In the genomic region with DNA sequence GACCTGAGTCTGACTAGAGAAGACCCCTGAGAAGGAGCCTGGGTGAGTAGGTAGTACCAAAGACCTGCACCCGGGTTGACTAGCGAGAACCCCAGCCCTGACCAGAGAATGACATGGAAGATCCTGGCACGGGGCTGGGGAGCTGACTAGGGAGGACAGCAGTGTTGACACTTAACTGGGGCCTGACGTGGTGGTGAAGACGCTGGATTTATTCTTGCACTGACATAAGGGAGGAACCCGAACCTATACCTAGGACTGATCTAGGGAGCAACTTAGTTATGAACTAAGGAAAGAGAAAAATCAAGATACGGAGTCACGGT, we compare ENCODE assay signal across 8 mouse cellular contexts. TPM values are rescaled to one million over a fixed set of nuclear protein-coding genes. Genes with fewer than 3 reads are reported as not detected.
DNase-seq lines count a peak whose midpoint lies in the region; ATAC-seq and TF ChIP-seq lines count a peak whose summit lies in the region.

No protein-coding gene starts in this region.

- no peak for TF ChIP-seq RAD21 in CH12.LX (IDR thresholded peaks at IDR 0.05; ENCODE audit: low read depth, low read length)

- H3K4me3 ChIP-seq in heart, adult 2 months: peak overlapping the region; percentile 69
- peak overlapping the region; percentile 92 to 97 (median 95) for H3K4me3 ChIP-seq in CH12.LX (replicated peaks in 1 of 3; ENCODE audit: low read depth in 2 of 3, low read length in 2 of 3, poor library complexity in 1 of 3)
- peak overlapping the region; percentile 76 for H3K4me3 ChIP-seq in embryonic facial prominence, embryonic 11.5 days (ENCODE audit: low read depth, low read length)
- H3K4me3 ChIP-seq in intestine, embryonic 15.5 days (replicated peaks): peak overlapping the region; percentile 87
- H3K4me3 ChIP-seq in midbrain, embryonic 16.5 days (ENCODE audit: low read depth, low read length): peak overlapping the region; percentile 85

- no peak for DNase-seq in heart, adult 2 months
- no peak for DNase-seq in heart, postnatal 25 days (ENCODE audit: low spot score)
- DNase-seq in CH12.LX (ENCODE audit: extremely low read depth): peak; percentile 33
- peak; percentile 13 for DNase-seq in embryonic facial prominence, embryonic 11.5 days (ENCODE audit: low spot score)
- no peak for DNase-seq in frontal cortex, adult 2 months (ENCODE audit: extremely low spot score in 1 of 2, low spot score in 1 of 2)
- DNase-seq in adrenal gland, adult (ENCODE audit: inconsistent age in 2 of 2, low spot score in 1 of 2): no peak

- TF ChIP-seq EP300 in heart, adult 2 months (IDR thresholded peaks at IDR 0.05; ENCODE audit: insufficient read depth, low read depth, low read length): no peak
- no peak for TF ChIP-seq EP300 in CH12.LX (IDR thresholded peaks at IDR 0.05; ENCODE audit: low read length)

- peak overlapping the region; percentile 48; the same call in 1 of the 2 replicates for H3K27ac ChIP-seq in heart, adult 2 months
- no peak overlapping the region for H3K27ac ChIP-seq in CH12.LX (ENCODE audit: insufficient read depth, low read depth)
- 0 out of 2 replicates have a peak overlapping the region, but pooled peaks have one; percentile 20 for H3K27ac ChIP-seq in embryonic facial prominence, embryonic 11.5 days (replicated peaks; ENCODE audit: low read depth, low read length)
- no peak overlapping the region for H3K27ac ChIP-seq in intestine, embryonic 15.5 days
- H3K27ac ChIP-seq in midbrain, embryonic 16.5 days (ENCODE audit: low read length): no peak overlapping the region

- dilution Hi-C loops in CH12.LX (cut with MboI; ENCODE audit: extremely low pct_ligation_motif_present, extremely low pct_unique_long_range_greater_than_20kb, low sequenced_read_pairs): no loop called here

- H3K79me2 ChIP-seq in heart, adult 2 months (replicated peaks; ENCODE audit: control insufficient read depth, insufficient read depth, low read length): no peaks in the 10 kb centered on the region
- peaks cover 31% of the 10 kb centered on the region for H3K79me2 ChIP-seq in CH12.LX (replicated peaks; ENCODE audit: control insufficient read depth, extremely low read depth, insufficient read depth, poor library complexity, severe bottlenecking)

- no peaks in the 10 kb centered on the region for H3K27me3 ChIP-seq in heart, adult 2 months (ENCODE audit: control insufficient read depth, insufficient read depth, low read length)
- H3K27me3 ChIP-seq in CH12.LX (replicated peaks): no peaks in the 10 kb centered on the region
- no peaks in the 10 kb centered on the region for H3K27me3 ChIP-seq in embryonic facial prominence, embryonic 11.5 days (ENCODE audit: control insufficient read depth, insufficient read depth, low read length)
- H3K27me3 ChIP-seq in intestine, embryonic 15.5 days (replicated peaks): no peaks in the 10 kb centered on the region
- H3K27me3 ChIP-seq in midbrain, embryonic 16.5 days (ENCODE audit: control insufficient read depth, insufficient read depth, low read depth, low read length): no peaks in the 10 kb centered on the region

- no peak for TF ChIP-seq CTCF in heart, adult 2 months (IDR thresholded peaks at IDR 0.05)
- no peak for TF ChIP-seq CTCF in CH12.LX (conservative IDR thresholded peaks at IDR 0.05 in 1 of 2, IDR thresholded peaks at IDR 0.05 in 1 of 2; ENCODE audit: low read depth in 2 of 2, low read length in 2 of 2)

- peaks cover 4% of the 10 kb centered on the region for H3K9me3 ChIP-seq in CH12.LX (replicated peaks; ENCODE audit: low read length)
- H3K9me3 ChIP-seq in embryonic facial prominence, embryonic 11.5 days (replicated peaks; ENCODE audit: control insufficient read depth, low read length): no peaks in the 10 kb centered on the region; the same call in 1 of the 2 replicates
- no peaks in the 10 kb centered on the region for H3K9me3 ChIP-seq in intestine, embryonic 15.5 days
- H3K9me3 ChIP-seq in midbrain, embryonic 16.5 days (replicated peaks; ENCODE audit: control insufficient read depth, low read length, poor library complexity, severe bottlenecking): peaks cover 12% of the 10 kb centered on the region

- peak overlapping the region; percentile 76 for H3K9ac ChIP-seq in heart, adult 2 months (ENCODE audit: low read depth, low read length)
- peak overlapping the region; percentile 96 for H3K9ac ChIP-seq in CH12.LX (ENCODE audit: insufficient read depth, low read depth)
- peak overlapping the region; percentile 85 for H3K9ac ChIP-seq in embryonic facial prominence, embryonic 11.5 days (replicated peaks; ENCODE audit: low read length)
- peak overlapping the region; percentile 82 for H3K9ac ChIP-seq in intestine, embryonic 15.5 days
- H3K9ac ChIP-seq in midbrain, embryonic 16.5 days (ENCODE audit: low read depth, low read length): peak overlapping the region; percentile 74

- in situ Hi-C loops in CH12.LX (cut with MboI; ENCODE audit: low pct_ligation_motif_present, low pct_unique_long_range_greater_than_20kb, low sequenced_read_pairs): loop anchor here (25.0 kb wide), 1 partner anchor 118 kb away; a partner anchor contains a TSS

- no peak for TF ChIP-seq POLR2A in heart, adult 2 months (IDR thresholded peaks at IDR 0.05; ENCODE audit: insufficient read depth, low read depth, low read length)
- no peak for TF ChIP-seq POLR2A in CH12.LX (IDR thresholded peaks at IDR 0.05; ENCODE audit: low read depth, low read length)

- H3K36me3 ChIP-seq in heart, adult 2 months (ENCODE audit: control insufficient read depth, insufficient read depth, low read length): no peaks in the 10 kb centered on the region
- H3K36me3 ChIP-seq in CH12.LX (replicated peaks in 1 of 2; ENCODE audit: control insufficient read depth in 1 of 2, insufficient read depth in 1 of 2, low read length in 1 of 2): peaks cover 21 to 51% of the 10 kb centered on the region in 2 experiments
- H3K36me3 ChIP-seq in embryonic facial prominence, embryonic 11.5 days (replicated peaks; ENCODE audit: control insufficient read depth, insufficient read depth, low read depth, low read length): no peaks in the 10 kb centered on the region; the same call in 1 of the 2 replicates
- H3K36me3 ChIP-seq in intestine, embryonic 15.5 days: peaks cover 14% of the 10 kb centered on the region
- no peaks in the 10 kb centered on the region for H3K36me3 ChIP-seq in midbrain, embryonic 16.5 days (ENCODE audit: control insufficient read depth, insufficient read depth, low read length)

- ATAC-seq in embryonic facial prominence, embryonic 11.5 days (replicated peaks; ENCODE audit: insufficient number of reproducible peaks, low FRiP score, low TSS enrichment, low read depth): no peak
- no peak for ATAC-seq in intestine, embryonic 15.5 days
- ATAC-seq in midbrain, embryonic 16.5 days: no peak; the same call in 1 of the 2 replicates

- WGBS in heart, adult 2 months: 11% methylated on average over 8 of the region's 8 CpGs
- WGBS in embryonic facial prominence, embryonic 11.5 days: 10% methylated on average over 8 of the region's 8 CpGs
- WGBS in intestine, embryonic 15.5 days: 5% methylated on average over 8 of the region's 8 CpGs
- WGBS in midbrain, embryonic 16.5 days: 13% methylated on average over 8 of the region's 8 CpGs

- intact Hi-C loops in heart, adult 2 months (cut with DNase I): loop anchor here (2.0 to 5.0 kb wide), 3 partner anchors 125 to 358 kb away; a partner anchor contains a TSS
- intact Hi-C loops in heart, postnatal 25 days (cut with DNase I): loop anchor here (5.0 to 10.0 kb wide), 2 partner anchors 143 to 1889 kb away; a partner anchor contains a TSS

- peak overlapping the region; percentile 9; the same call in 1 of the 2 replicates for H3K4me2 ChIP-seq in CH12.LX (ENCODE audit: insufficient read depth, low read depth, poor library complexity, severe bottlenecking)
- H3K4me2 ChIP-seq in embryonic facial prominence, embryonic 11.5 days (ENCODE audit: low read depth, low read length): peak overlapping the region; percentile 81
- H3K4me2 ChIP-seq in intestine, embryonic 15.5 days (replicated peaks): peak overlapping the region; percentile 82
- H3K4me2 ChIP-seq in midbrain, embryonic 16.5 days (ENCODE audit: low read length): peak overlapping the region; percentile 98

- H3K4me1 ChIP-seq in heart, adult 2 months (ENCODE audit: control insufficient read depth, insufficient read depth, low read length): no peaks in the 10 kb centered on the region
- peaks cover 9 to 52% of the 10 kb centered on the region in 2 experiments for H3K4me1 ChIP-seq in CH12.LX (ENCODE audit: control insufficient read depth in 1 of 2, insufficient read depth in 2 of 2)
- H3K4me1 ChIP-seq in embryonic facial prominence, embryonic 11.5 days (ENCODE audit: control insufficient read depth, insufficient read depth, low read length): no peaks in the 10 kb centered on the region
- 0 out of 2 replicates have a peak, but pooled peaks cover 3% of the 10 kb centered on the region for H3K4me1 ChIP-seq in intestine, embryonic 15.5 days (replicated peaks)
- peaks cover 4% of the 10 kb centered on the region for H3K4me1 ChIP-seq in midbrain, embryonic 16.5 days (ENCODE audit: control insufficient read depth, insufficient read depth, low read length)

TF ChIP-seq in CH12.LX, 34 proteins besides CTCF, POLR2A, EP300 and RAD21:
- TF ChIP-seq CHD2 (IDR thresholded peaks at IDR 0.05; ENCODE audit: low read length): no peak
- no peak for TF ChIP-seq POLR2AphosphoS2 (IDR thresholded peaks at IDR 0.05; ENCODE audit: low read depth, low read length)
- no peak for TF ChIP-seq HCFC1 (IDR thresholded peaks at IDR 0.05; ENCODE audit: low read depth, low read length)
- no peak for TF ChIP-seq JUN (IDR thresholded peaks at IDR 0.05; ENCODE audit: insufficient read depth, low read depth, low read length)
- TF ChIP-seq BHLHE40 (IDR thresholded peaks at IDR 0.05; ENCODE audit: low read depth, low read length): no peak
- TF ChIP-seq UBTF (IDR thresholded peaks at IDR 0.05; ENCODE audit: low read depth, low read length): no peak
- 0 out of 2 replicates have a peak, but pooled peaks have one; percentile 7 for TF ChIP-seq SIN3A (IDR thresholded peaks at IDR 0.05; ENCODE audit: low read length)
- TF ChIP-seq ELF1 (IDR thresholded peaks at IDR 0.05; ENCODE audit: low read depth, low read length): no peak

RNA-seq across cellular contexts. Expression of a gene that starts 0.6 kb away (rescaled TPM):
- total RNA-seq in heart, adult 2 months (2021): 1 to 10 TPM; 1.9 to 2.4 TPM
- 0.55 and 1.2 TPM in 2 replicates for polyA plus RNA-seq in heart, adult 2 months (2012; rRNA removed)
- total RNA-seq in heart, postnatal 25 days (2021): 1 to 10 TPM; 2.7 to 3.5 TPM
- total RNA-seq in CH12.LX (2012; rRNA removed) (48.0 and 54.4 TPM in 2 replicates), CH12.LX (2014; rRNA removed) (66.4 and 70.0 TPM in 2 replicates)
- polyA plus RNA-seq in CH12.LX (2012; ENCODE audit: insufficient read length, low read depth): 60.8 and 65.0 TPM in 2 replicates
- 42.8 and 47.7 TPM in 2 replicates for polyA plus RNA-seq in embryonic facial prominence, embryonic 11.5 days (2014; fragmentation: Nextera tagmentation; extraction: Ambion mirVana)
- polyA plus RNA-seq in intestine, embryonic 15.5 days (2015; fragmentation: Nextera tagmentation; extraction: Ambion mirVana): 29.9 and 32.7 TPM in 2 replicates
- 6.2 and 8.9 TPM in 2 replicates for polyA plus RNA-seq in midbrain, embryonic 16.5 days (2015; fragmentation: Nextera tagmentation; extraction: Ambion mirVana)
- 3.2 and 5.3 TPM in 2 replicates for polyA plus RNA-seq in frontal cortex, adult 2 months (2012; rRNA removed)

Comparison
In these comparisons a context has a peak if more than half of its experiments do, and no peak if none do; other contexts are left out.
1. DNase-seq: peak in CH12.LX (single experiment) and embryonic facial prominence, embryonic 11.5 days (single experiment); none in heart, adult 2 months (0 of 2), heart, postnatal 25 days (single experiment), frontal cortex, adult 2 months (0 of 2) and adrenal gland, adult (0 of 2).
2. H3K27ac ChIP-seq: peak in heart, adult 2 months (single experiment) and embryonic facial prominence, embryonic 11.5 days (single experiment); none in CH12.LX (single experiment), intestine, embryonic 15.5 days (single experiment) and midbrain, embryonic 16.5 days (single experiment).
3. H3K4me2 ChIP-seq: peak in every context shown above with its lines; median percentile 98 in midbrain, embryonic 16.5 days; 82 in intestine, embryonic 15.5 days; 81 in embryonic facial prominence, embryonic 11.5 days; 9 in CH12.LX.
4. Peak in every context shown above with its lines, with median percentiles within 50 percentile points of each other: H3K4me3 ChIP-seq and H3K9ac ChIP-seq.